Mouse (Mus musculus): ENCODE data around the gene Sfmbt2. TPM values are rescaled to one million over a fixed set of nuclear protein-coding genes. Genes with fewer than 3 reads are reported as not detected.
"Not testable (repeated sequence)": the region's sequence is repeated elsewhere in the genome, so short reads cannot be mapped to it uniquely, and the experiment has no call there.

Sfmbt2 gene
- 0.07 TPM in 1 of 2 replicates, not detected in the other for total RNA-seq (2014; fragmentation: Nextera tagmentation)
- total RNA-seq (2017): 0.19 TPM in 2 replicates

GRCm38 (mm10) chr2:10370176-10370575 is at the start of gene Sfmbt2:
Gene Sfmbt2 (plus strand): TSS chr2:10370510.
- ATAC-seq (replicated peaks; ENCODE audit: low FRiP score, low TSS enrichment, poor library complexity, severe bottlenecking): no peak

GRCm38 (mm10) chr2:10321093-10321492 is 49.2 kb upstream of the Sfmbt2 start:
- no peak for ATAC-seq (replicated peaks; ENCODE audit: low FRiP score, low TSS enrichment, poor library complexity, severe bottlenecking)

- no peak for ATAC-seq (replicated peaks; ENCODE audit: low FRiP score, low TSS enrichment, poor library complexity, severe bottlenecking)
These were observed 47.1 kb upstream of the Sfmbt2 start for GRCm38 (mm10) chr2:10323173-10323572.

GRCm38 (mm10) chr2:10324980-10325379 is 45.3 kb upstream of the Sfmbt2 start:
- ATAC-seq (replicated peaks; ENCODE audit: low FRiP score, low TSS enrichment, poor library complexity, severe bottlenecking): no peak

GRCm38 (mm10) chr2:10330216-10330615 is 40.1 kb upstream of the Sfmbt2 start:
- ATAC-seq (replicated peaks; ENCODE audit: low FRiP score, low TSS enrichment, poor library complexity, severe bottlenecking): no peak

- ATAC-seq (replicated peaks; ENCODE audit: low FRiP score, low TSS enrichment, poor library complexity, severe bottlenecking): no peak
These were observed 36.0 kb upstream of the Sfmbt2 start for GRCm38 (mm10) chr2:10334299-10334698.

- ATAC-seq (replicated peaks; ENCODE audit: low FRiP score, low TSS enrichment, poor library complexity, severe bottlenecking): no peak
These were observed 35.2 kb upstream of the Sfmbt2 start for GRCm38 (mm10) chr2:10335037-10335608.

GRCm38 (mm10) chr2:10340022-10340421 is 30.3 kb upstream of the Sfmbt2 start:
- ATAC-seq (replicated peaks; ENCODE audit: low FRiP score, low TSS enrichment, poor library complexity, severe bottlenecking): no peak

GRCm38 (mm10) chr2:10343523-10343922 is 26.8 kb upstream of the Sfmbt2 start:
- ATAC-seq (replicated peaks; ENCODE audit: low FRiP score, low TSS enrichment, poor library complexity, severe bottlenecking): no peak

- not testable (repeated sequence) for ATAC-seq (replicated peaks; ENCODE audit: low FRiP score, low TSS enrichment, poor library complexity, severe bottlenecking)
These were observed 26.2 kb upstream of the Sfmbt2 start for GRCm38 (mm10) chr2:10344073-10344472.

- no peak for ATAC-seq (replicated peaks; ENCODE audit: low FRiP score, low TSS enrichment, poor library complexity, severe bottlenecking)
These were observed 23.1 kb upstream of the Sfmbt2 start for GRCm38 (mm10) chr2:10347193-10347592.

GRCm38 (mm10) chr2:10348036-10348435 is 22.3 kb upstream of the Sfmbt2 start:
- ATAC-seq (replicated peaks; ENCODE audit: low FRiP score, low TSS enrichment, poor library complexity, severe bottlenecking): no peak

- ATAC-seq (replicated peaks; ENCODE audit: low FRiP score, low TSS enrichment, poor library complexity, severe bottlenecking): no peak
These were observed 20.0 kb upstream of the Sfmbt2 start for GRCm38 (mm10) chr2:10350266-10350810.

GRCm38 (mm10) chr2:10351125-10351524 is 19.2 kb upstream of the Sfmbt2 start:
- ATAC-seq (replicated peaks; ENCODE audit: low FRiP score, low TSS enrichment, poor library complexity, severe bottlenecking): no peak

- ATAC-seq (replicated peaks; ENCODE audit: low FRiP score, low TSS enrichment, poor library complexity, severe bottlenecking): no peak
These were observed 17.4 kb upstream of the Sfmbt2 start for GRCm38 (mm10) chr2:10352887-10353286.

GRCm38 (mm10) chr2:10353889-10354288 is 16.4 kb upstream of the Sfmbt2 start:
- ATAC-seq (replicated peaks; ENCODE audit: low FRiP score, low TSS enrichment, poor library complexity, severe bottlenecking): no peak

GRCm38 (mm10) chr2:10359861-10360260 is 10.4 kb upstream of the Sfmbt2 start:
- no peak for ATAC-seq (replicated peaks; ENCODE audit: low FRiP score, low TSS enrichment, poor library complexity, severe bottlenecking)

GRCm38 (mm10) chr2:10365081-10365480 is 5.2 kb upstream of the Sfmbt2 start:
- ATAC-seq (replicated peaks; ENCODE audit: low FRiP score, low TSS enrichment, poor library complexity, severe bottlenecking): no peak

- ATAC-seq (replicated peaks; ENCODE audit: low FRiP score, low TSS enrichment, poor library complexity, severe bottlenecking): no peak
These were observed 4.0 kb upstream of the Sfmbt2 start for GRCm38 (mm10) chr2:10366284-10366683.

GRCm38 (mm10) chr2:10369676-10370075 is 634 bp upstream of the Sfmbt2 start:
- no peak for ATAC-seq (replicated peaks; ENCODE audit: low FRiP score, low TSS enrichment, poor library complexity, severe bottlenecking)

- ATAC-seq (replicated peaks; ENCODE audit: low FRiP score, low TSS enrichment, poor library complexity, severe bottlenecking): no peak
These were observed 563 bp downstream of the Sfmbt2 start for GRCm38 (mm10) chr2:10370687-10371458.

Measured in megakaryocyte-erythroid progenitor cell, adult 5-6 weeks (primary cell).